Mouse (Mus musculus) kidney, postnatal 0 days (tissue): ENCODE data around the gene Atxn10. TPM values are rescaled to one million over a fixed set of nuclear protein-coding genes. Genes with fewer than 3 reads are reported as not detected.
"Not testable (repeated sequence)": the region's sequence is repeated elsewhere in the genome, so short reads cannot be mapped to it uniquely, and the experiment has no call there.

ENCODE experiments used
- ATAC-seq: fragments of 200-750 bp; cut with Nextera tagmentation; replicated peaks from 2 replicates; pipeline ENCODE4 v1.8.0; 2017; ENCODE audit warnings: low read depth, moderate number of reproducible peaks, moderate TSS enrichment, moderate library complexity; ENCODE audit not compliant: low FRiP score
- DNase-seq: peaks from one replicate; pipeline ENCODE4 v3.0.0-alpha.2; 2016; ENCODE audit warnings: low spot score
- H3K27ac ChIP-seq: fragments of 300-500 bp; sonication (generic); 2 replicates; pipeline ENCODE4 v1.5.1; 2014; ENCODE audit warnings: mild to moderate bottlenecking
- H3K27me3 ChIP-seq: fragments of 300-500 bp; sonication (generic); 2 replicates; pipeline ENCODE4 v1.6.1; 2014; ENCODE audit warnings: low read length, mixed read lengths; ENCODE audit not compliant: insufficient read depth
- H3K36me3 ChIP-seq: fragments of 300-500 bp; sonication (generic); 2 replicates; pipeline ENCODE4 v1.6.1; 2014; ENCODE audit warnings: low read length, mixed read lengths; ENCODE audit not compliant: insufficient read depth
- H3K4me1 ChIP-seq: fragments of 300-500 bp; sonication (generic); replicated peaks from 2 replicates; pipeline ENCODE4 v1.6.1; 2014; ENCODE audit warnings: antibody characterized with exemption, low read length, mixed read lengths; ENCODE audit not compliant: insufficient read depth
- H3K4me2 ChIP-seq: fragments of 300-500 bp; sonication (generic); 2 replicates; pipeline ENCODE4 v1.6.1; 2014; ENCODE audit warnings: mild to moderate bottlenecking, low read length, moderate library complexity, mixed read lengths
- H3K4me3 ChIP-seq: fragments of 300-500 bp; sonication (generic); replicated peaks from 2 replicates; pipeline ENCODE4 v1.5.1; 2014; ENCODE audit warnings: low read depth, low read length
- H3K9ac ChIP-seq: fragments of 300-500 bp; sonication (generic); 2 replicates; pipeline ENCODE4 v1.6.1; 2014; ENCODE audit warnings: low read depth, low read length
- H3K9me3 ChIP-seq: fragments of 300-500 bp; sonication (generic); replicated peaks from 2 replicates; pipeline ENCODE4 v1.6.1; 2016; ENCODE audit warnings: low read length, inconsistent platforms, mixed read lengths
- CTCF ChIP-seq: IDR thresholded peaks from 2 replicates; pipeline ENCODE4 v1.5.1; 2016; ENCODE audit warnings: antibody characterized with exemption, low read depth, mild to moderate bottlenecking, moderate library complexity
- WGBS: fragments of 180-500 bp; shearing (Covaris S2); extraction: QIAGEN DNeasy Blood & Tissue Kit; methylation state at CpG from one replicate; pipeline ENCODE4 v1.1.7; 2014; 5-methylcytosine and 5-hydroxymethylcytosine counted together
- polyA plus RNA-seq: library from polyadenylated mRNA; unstranded; fragments of >200 nt; fragmentation: Nextera tagmentation; extraction: Ambion mirVana; gene quantifications from 2 replicates; pipeline ENCODE4 v1.2.1, GENCODE M21; 2015

Atxn10 gene
- polyA plus RNA-seq, 1 experiment from 2014 or later: 215 TPM

DNA sequence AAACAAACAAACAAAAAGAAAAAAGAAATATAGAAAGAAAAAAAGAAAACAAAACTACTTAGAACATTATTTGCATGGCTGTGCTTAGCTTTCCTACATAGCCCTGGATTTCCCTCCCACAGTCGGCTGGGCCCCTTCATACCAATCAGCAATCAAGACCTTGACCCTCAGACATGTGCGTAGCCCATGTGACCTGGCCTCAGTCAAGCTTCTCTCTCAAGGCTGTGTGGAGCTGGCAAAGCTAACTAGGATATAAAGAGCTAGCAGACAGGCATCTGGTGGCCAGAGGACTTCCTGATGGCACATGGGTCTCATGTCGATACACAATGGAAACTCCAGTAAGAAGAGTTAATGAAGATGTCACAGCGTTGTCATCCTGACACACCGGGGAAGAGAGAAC lies 6.9 kb upstream of the Atxn10 start:
- no peak for ATAC-seq
- Histone ChIP-seq H3K4me3 (no peak overlapping the region), H3K27ac (no peak overlapping the region), H3K36me3 (no peaks in the 10 kb centered on the region), H3K27me3 (no peaks in the 10 kb centered on the region), H3K4me2 (no peak overlapping the region), H3K9me3 (no peaks in the 10 kb centered on the region), H3K9ac (no peak overlapping the region), H3K4me1 (no peaks in the 10 kb centered on the region)
- 94% methylated on average over 5 of the region's 5 CpGs for WGBS
- no peak for DNase-seq
- no peak for TF ChIP-seq CTCF

DNA sequence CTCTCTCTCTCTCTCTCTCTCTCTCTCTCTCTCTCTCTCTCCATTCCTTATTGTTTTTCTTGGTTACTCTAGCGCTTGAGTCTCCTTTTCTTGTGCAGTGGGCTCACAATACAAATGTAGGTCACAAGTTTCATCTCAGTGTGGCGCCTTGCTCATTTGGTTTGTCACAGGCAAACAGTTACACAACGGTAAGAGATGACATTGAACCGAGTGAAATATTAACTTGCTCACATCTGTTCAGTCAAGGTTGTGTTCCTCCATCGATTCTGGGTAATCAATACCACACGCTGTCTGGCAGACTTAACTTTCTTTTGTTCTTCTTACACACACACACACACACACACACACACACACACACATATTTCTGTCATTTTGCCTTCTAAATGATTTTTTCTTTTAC lies 6.0 kb upstream of the Atxn10 start:
- no peaks in the 10 kb centered on the region for H3K27me3 ChIP-seq
- H3K36me3 ChIP-seq: no peaks in the 10 kb centered on the region
- no peak overlapping the region for H3K9ac ChIP-seq
- H3K9me3 ChIP-seq: no peaks in the 10 kb centered on the region
- 81% methylated on average over 6 of the region's 6 CpGs for WGBS
- no peak overlapping the region for H3K27ac ChIP-seq
- ATAC-seq: no peak
- no peaks in the 10 kb centered on the region for H3K4me1 ChIP-seq
- H3K4me3 ChIP-seq: no peak overlapping the region
- no peak for TF ChIP-seq CTCF
- H3K4me2 ChIP-seq: no peak overlapping the region
- no peak for DNase-seq

DNA sequence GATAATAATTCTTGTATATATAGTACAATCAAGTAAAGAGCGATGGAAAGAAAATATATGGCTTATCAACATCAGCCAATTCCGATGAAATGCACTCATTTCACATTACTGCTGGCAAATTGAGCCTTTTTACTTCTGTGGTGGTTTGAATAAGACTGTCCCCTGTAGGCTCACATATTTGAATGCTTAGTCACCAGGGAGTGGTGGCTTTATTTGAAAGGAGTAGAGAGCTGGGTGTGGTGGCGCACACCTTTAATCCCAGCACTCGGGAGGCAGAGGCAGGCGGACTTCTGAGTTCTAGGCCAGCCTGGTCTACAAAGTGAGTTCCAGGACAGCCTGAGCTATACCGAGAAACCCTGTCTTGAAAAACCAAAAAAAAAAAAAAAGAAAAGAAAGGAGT lies 2.5 kb upstream of the Atxn10 start:
- not testable (repeated sequence) for H3K4me2 ChIP-seq, DNase-seq, H3K9ac ChIP-seq, H3K27me3 ChIP-seq, H3K27ac ChIP-seq, H3K36me3 ChIP-seq, ATAC-seq, H3K4me3 ChIP-seq, H3K9me3 ChIP-seq, H3K4me1 ChIP-seq
- WGBS: 89% methylated on average over 6 of the region's 6 CpGs

DNA sequence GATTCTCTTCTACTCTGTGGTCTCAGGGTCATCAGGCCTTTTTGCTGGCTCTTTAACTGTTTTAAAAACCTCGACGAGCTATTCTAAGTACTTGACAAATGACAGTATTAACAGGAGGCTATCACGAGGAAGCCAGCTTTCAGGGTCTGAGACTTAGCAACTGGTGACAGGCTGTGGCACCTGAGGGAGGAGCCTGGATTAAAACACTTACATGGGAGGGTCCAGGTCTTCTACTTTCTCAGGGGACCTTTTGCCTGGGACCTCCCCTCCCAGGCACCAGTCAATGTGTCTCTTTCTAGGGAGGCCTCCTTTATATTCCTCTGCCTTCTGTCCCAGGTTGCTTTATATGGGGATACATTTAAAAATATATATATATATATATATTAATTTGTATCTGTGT lies 1.8 kb upstream of the Atxn10 start:
- Histone ChIP-seq H3K9ac (no peak overlapping the region), H3K36me3 (no peaks in the 10 kb centered on the region), H3K4me3 (no peak overlapping the region), H3K4me1 (no peaks in the 10 kb centered on the region; the same call in 1 of the 2 replicates), H3K27ac (no peak overlapping the region), H3K4me2 (no peak overlapping the region), H3K9me3 (no peaks in the 10 kb centered on the region), H3K27me3 (no peaks in the 10 kb centered on the region)
- no peak for TF ChIP-seq CTCF
- ATAC-seq (no peak), DNase-seq (no peak)
- WGBS: 54% methylated on average over 3 of the region's 3 CpGs

DNA sequence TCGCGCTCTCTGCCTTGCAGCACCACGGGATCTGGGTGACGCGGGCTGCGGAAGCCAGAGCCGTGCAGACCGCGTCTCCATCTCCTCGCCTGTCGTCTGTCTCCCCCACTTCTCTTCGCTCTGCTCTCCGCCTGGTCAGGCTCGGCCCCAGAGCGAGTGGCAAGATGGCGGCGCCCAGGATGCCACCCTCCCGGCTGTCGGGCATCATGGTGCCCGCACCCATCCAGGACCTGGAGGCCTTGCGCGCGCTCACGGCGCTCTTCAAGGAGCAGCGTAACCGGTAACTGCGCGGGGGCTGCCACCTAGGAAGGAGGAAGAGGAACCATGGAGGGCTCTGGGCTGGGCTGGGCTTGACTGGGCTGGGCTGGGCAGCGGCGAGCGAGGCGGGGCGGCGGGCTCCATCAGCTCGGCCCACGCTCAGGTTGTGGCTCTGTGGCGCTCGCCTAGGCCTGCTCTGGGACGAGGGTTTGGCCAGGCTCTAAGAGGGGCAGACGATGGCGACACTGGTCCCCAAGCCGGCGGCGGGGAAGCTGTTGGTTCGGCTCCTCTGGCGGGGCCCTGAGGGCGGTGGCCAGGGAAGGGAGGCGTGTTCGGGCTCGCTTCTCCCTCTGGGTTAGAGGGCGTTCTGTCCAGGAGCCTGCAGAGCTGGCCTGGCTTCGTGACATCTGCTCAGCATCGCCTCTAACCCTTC lies 401 bp downstream of the Atxn10 start:
- no peak for TF ChIP-seq CTCF
- H3K4me1 ChIP-seq: no peaks in the 10 kb centered on the region; the same call in 1 of the 2 replicates
- peak; percentile 97 for ATAC-seq
- H3K27me3 ChIP-seq: no peaks in the 10 kb centered on the region
- WGBS: under 1% methylated on average over 54 of the region's 54 CpGs
- H3K9ac ChIP-seq: peak overlapping the region; percentile 76
- peak; percentile 95 for DNase-seq
- H3K4me3 ChIP-seq: peak overlapping the region; percentile 64
- peak overlapping the region; percentile 90 for H3K27ac ChIP-seq
- peak overlapping the region; percentile 69 for H3K4me2 ChIP-seq
- H3K36me3 ChIP-seq: no peaks in the 10 kb centered on the region
- no peaks in the 10 kb centered on the region for H3K9me3 ChIP-seq

DNA sequence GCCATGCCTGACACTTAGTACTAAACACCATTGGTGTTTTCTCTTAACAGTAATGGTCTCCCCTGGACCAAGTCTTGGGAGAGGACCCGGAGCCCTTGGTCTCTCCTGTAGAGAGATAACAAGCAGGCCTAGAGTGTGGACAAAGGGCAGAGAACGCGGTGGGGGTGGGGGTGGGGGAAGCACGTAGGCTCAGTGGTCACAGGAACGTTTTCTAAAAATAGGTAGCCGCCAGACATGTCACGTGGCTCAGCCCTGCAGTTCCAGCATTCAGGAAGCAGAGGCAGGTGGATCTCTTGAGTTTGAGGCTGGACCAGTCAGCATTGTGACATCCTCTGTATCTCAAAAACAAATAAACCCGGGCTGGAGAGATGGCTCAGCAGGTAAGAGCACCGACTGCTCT lies 1.2 kb downstream of the Atxn10 start:
- Histone ChIP-seq H3K4me1 (no peaks in the 10 kb centered on the region; the same call in 1 of the 2 replicates), H3K9ac (peak overlapping the region; percentile 76; the same call in 1 of the 2 replicates), H3K36me3 (no peaks in the 10 kb centered on the region), H3K27me3 (no peaks in the 10 kb centered on the region), H3K4me3 (peak overlapping the region; percentile 64), H3K9me3 (no peaks in the 10 kb centered on the region), H3K27ac (peak overlapping the region; percentile 90; the same call in 1 of the 2 replicates), H3K4me2 (peak overlapping the region; percentile 69)
- DNase-seq: no peak
- TF ChIP-seq CTCF: no peak
- ATAC-seq: no peak
- 38% methylated on average over 9 of the region's 9 CpGs for WGBS

DNA sequence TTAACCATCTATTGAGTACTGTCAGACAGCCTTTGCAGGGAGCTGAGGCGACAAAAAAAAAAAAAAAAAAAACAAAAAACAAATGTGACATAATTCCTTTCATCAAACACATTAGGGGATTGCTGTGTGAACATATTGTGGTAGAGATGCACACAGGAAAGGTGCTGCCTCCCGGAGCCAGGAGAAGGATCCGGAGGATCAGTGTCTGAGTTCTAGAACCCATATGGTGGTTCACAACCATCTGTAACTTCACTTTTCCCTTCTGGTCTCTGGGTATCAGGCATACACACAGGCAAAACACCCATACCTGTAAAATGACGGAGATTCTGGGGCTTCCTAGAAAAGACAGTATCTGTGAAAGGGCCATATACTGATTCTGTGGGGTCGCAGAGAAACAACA lies 1.9 kb downstream of the Atxn10 start:
- H3K27me3 ChIP-seq: no peaks in the 10 kb centered on the region
- no peak overlapping the region for H3K9ac ChIP-seq
- no peaks in the 10 kb centered on the region for H3K9me3 ChIP-seq
- no peaks in the 10 kb centered on the region; the same call in 1 of the 2 replicates for H3K4me1 ChIP-seq
- DNase-seq (no peak), ATAC-seq (no peak)
- 84% methylated on average over 5 of the region's 5 CpGs for WGBS
- no peak overlapping the region for H3K4me2 ChIP-seq
- H3K27ac ChIP-seq: no peak overlapping the region
- TF ChIP-seq CTCF: no peak
- H3K36me3 ChIP-seq: no peaks in the 10 kb centered on the region
- no peak overlapping the region for H3K4me3 ChIP-seq
